Mouse (Mus musculus) ES-E14 (cell line): ENCODE data around the gene Minar1. TPM values are rescaled to one million over a fixed set of nuclear protein-coding genes. Genes with fewer than 3 reads are reported as not detected.

Source experiments
- DNase-seq: peaks from one replicate; pipeline ENCODE4 v3.0.0-alpha.2; 2013; ENCODE audit warnings: low read depth, low spot score
- H3K27ac ChIP-seq: 2 replicates; pipeline ENCODE4 v1.5.1; 2012; ENCODE audit warnings: low read depth, mild to moderate bottlenecking, low read length, moderate library complexity, mixed read lengths; ENCODE audit not compliant: poor library complexity, insufficient read depth, severe bottlenecking
- H3K36me3 ChIP-seq: 2 replicates; pipeline ENCODE4 v1.6.1; 2012; ENCODE audit warnings: mild to moderate bottlenecking, low read length, moderate library complexity, mixed read lengths; ENCODE audit not compliant: control insufficient read depth, poor library complexity, insufficient read depth, severe bottlenecking
- H3K4me1 ChIP-seq, 2 experiments: fragments of 150-350 bp in 1 of 2; sonication (generic) in 1 of 2; 2 replicates each; pipeline ENCODE4 v1.6.1; 2012; ENCODE audit warnings: low read length in 2 of 2, mild to moderate bottlenecking in 1 of 2, mixed read lengths in 1 of 2; ENCODE audit not compliant: control insufficient read depth in 2 of 2, insufficient read depth in 2 of 2, poor library complexity in 1 of 2
- H3K4me3 ChIP-seq, 2 experiments: fragments of 150-350 bp in 1 of 2; sonication (generic) in 1 of 2; 2 replicates each; pipeline ENCODE4 v1.5.1; 2012; ENCODE audit warnings: low read length in 2 of 2, low read depth in 1 of 2, mild to moderate bottlenecking in 1 of 2, mixed read lengths in 1 of 2; ENCODE audit not compliant: insufficient read depth in 1 of 2, poor library complexity in 1 of 2, severe bottlenecking in 1 of 2
- H3K9ac ChIP-seq: 2 replicates; pipeline ENCODE4 v1.6.1; 2012; ENCODE audit warnings: low read depth, mild to moderate bottlenecking, low read length, mixed read lengths; ENCODE audit not compliant: poor library complexity, insufficient read depth, severe bottlenecking
- H3K9me3 ChIP-seq: fragments of 150-350 bp; sonication (generic); 2 replicates; pipeline ENCODE4 v1.6.1; 2012; ENCODE audit warnings: low read depth, mild to moderate bottlenecking, low read length; ENCODE audit not compliant: control insufficient read depth, insufficient read depth
- CHD2 ChIP-seq: IDR thresholded peaks from 2 replicates; pipeline ENCODE4 v1.6.1; 2014; ENCODE audit warnings: mild to moderate bottlenecking, low read depth, low read length, inconsistent platforms
- HCFC1 ChIP-seq: IDR thresholded peaks from 2 replicates; pipeline ENCODE4 v1.6.1; 2012; ENCODE audit warnings: low read length, inconsistent platforms, borderline replicate concordance; ENCODE audit not compliant: insufficient read depth
- MAFK ChIP-seq: IDR thresholded peaks from 2 replicates; pipeline ENCODE4 v1.6.1; 2014; ENCODE audit warnings: mild to moderate bottlenecking, low read depth, low read length, inconsistent platforms; ENCODE audit not compliant: insufficient read depth
- ZC3H11A ChIP-seq: IDR thresholded peaks from 2 replicates; pipeline ENCODE4 v1.6.1; 2012; ENCODE audit warnings: low read depth, mild to moderate bottlenecking, inconsistent platforms, low read length, borderline replicate concordance
- ZNF384 ChIP-seq: IDR thresholded peaks from 2 replicates; pipeline ENCODE4 v1.6.1; 2012; ENCODE audit warnings: low read depth, low read length, inconsistent platforms
- in situ Hi-C, 2 experiments: fragments of 600-800 bp; cut with MboI; formaldehyde crosslinking; loops; one replicate each; pipeline ENCODE4 v1.15.1; 2025; ENCODE audit warnings: low sequenced_read_pairs in 2 of 2, inconsistent platforms in 1 of 2; ENCODE audit not compliant: unreplicated experiment in 2 of 2
- total RNA-seq: library from RNA; depleted of rRNA; stranded (reverse); fragments of 300-350 nt; gene quantifications from 2 replicates; pipeline ENCODE4 v1.2.3, GENCODE M21; 2012; rRNA removed

Minar1 gene
- total RNA-seq, 1 experiment = 0.09 TPM

DNA sequence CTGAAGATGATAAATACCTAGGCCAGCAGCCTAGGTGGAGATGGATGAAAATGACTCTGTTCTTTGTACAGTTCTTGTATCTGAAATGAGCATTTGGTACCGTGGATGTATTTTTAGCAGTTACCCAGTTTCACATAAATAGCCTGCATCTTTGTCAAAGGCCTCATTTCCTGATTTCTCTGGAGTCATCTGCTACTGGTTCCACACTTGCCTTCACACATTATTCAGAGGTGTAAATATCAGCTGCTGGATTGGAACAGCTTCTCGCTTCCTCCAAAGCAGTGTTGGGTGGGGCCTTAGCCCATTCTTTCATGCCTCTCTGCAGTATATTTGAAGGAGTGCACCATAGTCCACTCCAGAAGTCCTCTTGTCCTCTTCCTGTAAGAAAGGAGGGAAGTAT lies 70.3 kb downstream of the Minar1 start:
- Histone ChIP-seq H3K9me3 (no peaks in the 10 kb centered on the region), H3K9ac (no peak overlapping the region), H3K27ac (no peak overlapping the region), H3K4me3 (no peak overlapping the region), H3K36me3 (no peaks in the 10 kb centered on the region), H3K4me1 (no peaks in the 10 kb centered on the region)
- in situ Hi-C loops = no loop called here
- no peak for DNase-seq
- TF ChIP-seq ZNF384 (no peak), CHD2 (no peak), HCFC1 (no peak), ZC3H11A (no peak), MAFK (no peak)

Other genes with a start within 250 kb of the Minar1 start
- 28.7 and 34.9 TPM in 2 replicates for gene Tmed3, start 81.9 kb upstream of the Minar1 start, total RNA-seq
- not detected in 2 replicates for gene Ankrd34c, start 115.3 kb upstream of the Minar1 start, total RNA-seq